Mouse (Mus musculus): ENCODE data around the gene Lman1l. TPM values are rescaled to one million over a fixed set of nuclear protein-coding genes. Genes with fewer than 3 reads are reported as not detected.

Gene Lman1l
- not detected for total RNA-seq (2021)
- long read RNA-seq, experiment 1: 0 reads
- long read RNA-seq, experiment 2: 0 reads

DNA sequence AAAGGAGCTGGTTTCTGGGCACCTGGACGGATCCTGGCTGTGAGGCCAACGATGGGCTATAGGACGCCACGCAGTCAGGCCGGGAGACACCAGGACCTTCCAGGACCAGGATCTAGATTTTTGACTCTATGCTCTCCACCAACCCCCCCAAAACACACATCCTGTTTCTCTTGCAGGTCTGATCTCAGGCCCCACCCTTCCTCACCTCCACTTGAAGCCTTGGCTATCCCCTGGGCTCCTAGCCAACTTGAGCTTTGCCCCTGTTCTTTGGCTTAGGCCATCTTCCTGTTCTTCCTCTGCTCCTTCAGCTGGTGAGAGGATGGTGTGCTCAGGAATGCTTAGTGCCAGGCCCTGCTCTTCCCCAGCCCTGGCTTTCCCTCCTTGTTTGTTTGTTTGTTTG lies at the start of gene Lman1l:
Lman1l (minus strand) TSS at position 101 of the 400 bp plus-strand sequence.
- DNase-seq (ENCODE audit: low spot score): no peak

DNA sequence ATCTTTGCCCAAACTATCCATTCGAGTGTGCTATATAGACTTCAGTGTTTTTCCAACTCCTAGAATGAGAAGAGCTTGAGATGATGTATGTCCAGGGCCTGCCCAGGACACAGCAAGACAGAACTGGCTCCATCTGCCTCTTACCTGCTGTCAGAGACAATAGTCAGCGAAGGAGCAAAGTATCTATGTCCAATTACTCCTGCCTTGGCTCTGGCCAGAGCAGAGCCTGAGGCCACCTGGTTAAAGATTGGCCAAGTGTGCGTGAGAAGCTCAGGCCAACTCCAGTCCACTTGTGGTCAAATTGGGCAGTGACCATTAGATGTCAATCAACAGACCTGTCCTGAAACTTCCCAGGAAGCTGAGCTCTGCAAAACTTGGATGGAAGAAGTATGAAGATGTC lies 49.0 kb upstream of the Lman1l start:
- no peak for DNase-seq (ENCODE audit: low spot score)

DNA sequence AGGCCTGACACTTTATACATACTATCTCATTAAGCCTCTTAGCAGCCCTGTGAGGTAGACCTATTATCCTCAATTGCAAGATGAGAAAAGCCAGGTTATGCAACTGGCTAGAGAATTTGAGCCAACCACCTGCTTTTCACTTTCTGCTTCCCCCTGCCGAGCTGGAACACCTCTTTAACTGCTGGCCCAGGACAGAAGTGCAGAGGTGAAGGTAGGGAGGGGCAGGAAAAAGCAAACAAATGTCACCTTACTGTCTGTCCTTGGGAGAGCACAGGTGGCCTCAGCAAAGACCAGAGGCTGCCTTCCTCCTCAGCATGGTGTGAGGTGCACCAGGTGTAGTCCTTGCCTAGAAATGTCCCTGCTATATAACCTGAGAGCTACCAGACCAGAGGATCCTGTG lies 47.7 kb upstream of the Lman1l start:
- DNase-seq (ENCODE audit: low spot score): no peak

DNA sequence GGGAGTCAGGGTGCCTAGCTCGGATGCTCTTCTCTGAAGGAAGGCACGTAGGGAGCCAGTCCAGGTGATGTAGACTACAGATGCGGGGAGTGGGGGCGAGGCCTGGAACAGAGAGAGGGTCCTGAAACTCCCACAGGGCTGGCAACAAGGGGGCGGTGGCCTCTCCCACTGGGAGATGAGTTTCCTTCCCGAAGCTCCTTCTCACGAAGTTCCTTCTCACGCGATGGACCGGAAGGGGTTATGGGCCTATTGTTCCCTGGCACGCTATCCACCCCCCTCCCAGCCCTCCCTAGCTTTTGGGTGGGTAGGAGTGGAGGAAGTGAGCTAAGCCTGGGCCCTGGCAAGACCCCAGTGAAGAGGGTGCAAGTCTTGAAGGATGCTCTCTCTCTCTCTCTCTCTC lies 47.2 kb upstream of the Lman1l start:
- DNase-seq (ENCODE audit: low spot score): no peak

DNA sequence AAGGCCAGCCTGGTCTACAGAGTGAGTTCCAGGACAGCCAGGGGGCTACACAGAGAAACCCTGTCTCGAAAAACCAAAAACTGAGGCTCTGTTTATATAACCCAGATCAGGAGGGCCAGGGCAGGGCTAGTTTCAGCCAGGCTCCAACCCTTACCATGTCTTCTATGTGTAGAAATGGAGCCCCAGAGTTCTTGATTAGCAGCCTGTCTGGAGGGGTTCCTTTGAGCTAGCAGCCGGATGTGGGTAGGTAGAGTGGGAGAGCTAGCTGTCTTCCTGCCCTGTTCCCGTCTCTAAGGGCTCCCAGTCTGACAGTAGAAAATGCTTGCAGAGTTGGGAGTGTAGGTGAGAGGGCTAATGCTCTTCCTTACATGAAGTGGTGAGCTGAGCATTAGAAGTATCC lies 46.6 kb upstream of the Lman1l start:
- DNase-seq (ENCODE audit: low spot score): no peak

DNA sequence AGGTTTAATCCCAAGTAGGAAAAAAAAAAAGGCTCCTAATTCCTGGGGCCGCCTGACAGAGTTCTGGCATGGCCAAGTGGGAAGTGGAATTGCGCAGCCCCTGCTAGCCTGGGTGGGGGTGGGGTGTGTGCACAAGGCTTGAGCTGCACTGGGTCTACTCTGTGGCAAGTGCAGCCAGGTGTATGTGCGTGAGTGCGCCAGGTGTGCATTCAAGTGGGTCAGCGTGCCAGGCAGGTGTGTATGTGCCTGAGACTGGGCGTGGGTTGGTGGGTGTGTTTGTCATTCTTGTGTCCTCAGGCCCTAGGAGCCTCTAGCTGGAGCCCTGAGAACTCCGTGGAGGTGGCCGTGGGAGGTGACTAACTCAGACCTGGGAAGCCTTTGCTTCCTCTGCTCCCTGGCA lies 46.0 kb upstream of the Lman1l start:
- DNase-seq (ENCODE audit: low spot score): no peak

DNA sequence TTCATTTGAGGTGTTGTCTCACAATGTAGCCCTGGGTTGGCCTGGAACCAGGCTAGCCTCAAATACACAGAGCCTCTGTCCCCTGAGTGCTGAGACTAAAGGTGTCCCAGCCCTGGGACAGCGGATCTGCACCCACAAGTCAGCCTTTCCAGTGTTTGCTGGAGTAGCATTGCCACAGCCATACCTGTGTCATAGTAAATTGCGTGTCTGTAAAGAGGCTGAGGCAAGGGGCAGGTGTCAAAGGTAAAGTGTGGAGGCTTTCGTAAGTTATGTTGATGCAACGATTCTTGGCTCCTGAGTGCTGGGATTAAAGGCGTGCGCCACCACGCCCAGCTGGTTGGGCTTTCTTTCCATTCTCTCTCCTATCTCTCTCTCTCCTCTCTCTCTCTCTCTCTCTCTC lies 44.0 kb upstream of the Lman1l start:
- DNase-seq (ENCODE audit: low spot score): no peak

DNA sequence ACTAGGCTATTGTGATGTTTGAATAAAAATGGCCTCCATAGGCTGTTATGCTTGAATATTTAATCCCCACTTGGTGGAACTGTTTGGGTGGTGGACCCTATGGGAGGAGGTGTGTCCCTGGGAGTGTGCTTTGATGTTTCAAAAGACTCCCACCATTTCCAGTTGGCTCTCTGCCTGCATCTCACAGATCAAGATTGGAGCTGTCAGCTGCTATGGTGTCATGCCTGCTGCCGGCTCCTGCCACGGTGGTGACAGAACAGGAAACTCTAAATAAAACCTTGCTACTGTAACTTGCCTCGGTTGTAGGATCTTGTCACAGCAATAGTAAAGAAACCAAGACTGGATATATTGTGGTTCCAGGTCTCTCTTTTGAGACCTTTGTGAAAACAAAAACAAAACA lies 41.0 kb upstream of the Lman1l start:
- no peak for DNase-seq (ENCODE audit: low spot score)

DNA sequence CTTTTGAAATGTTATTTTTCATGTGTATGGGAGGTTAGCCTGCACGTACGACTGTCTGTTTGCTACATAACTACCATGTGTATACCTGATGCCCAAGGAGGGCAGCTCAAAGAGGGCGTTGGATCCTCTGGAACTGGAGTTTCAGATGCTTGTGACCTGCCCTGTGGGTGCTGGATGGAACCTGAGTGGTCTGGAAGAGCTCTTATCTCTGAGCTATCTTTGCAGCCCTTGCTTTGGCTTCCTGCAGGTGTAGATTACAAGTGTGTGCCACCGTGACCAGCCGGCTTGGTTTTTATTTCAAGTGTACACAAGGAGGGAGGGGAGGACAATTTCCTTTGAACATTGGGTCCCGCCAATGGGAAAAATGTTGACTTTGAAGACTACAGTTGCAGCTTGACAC lies 39.9 kb upstream of the Lman1l start:
- DNase-seq (ENCODE audit: low spot score): no peak

DNA sequence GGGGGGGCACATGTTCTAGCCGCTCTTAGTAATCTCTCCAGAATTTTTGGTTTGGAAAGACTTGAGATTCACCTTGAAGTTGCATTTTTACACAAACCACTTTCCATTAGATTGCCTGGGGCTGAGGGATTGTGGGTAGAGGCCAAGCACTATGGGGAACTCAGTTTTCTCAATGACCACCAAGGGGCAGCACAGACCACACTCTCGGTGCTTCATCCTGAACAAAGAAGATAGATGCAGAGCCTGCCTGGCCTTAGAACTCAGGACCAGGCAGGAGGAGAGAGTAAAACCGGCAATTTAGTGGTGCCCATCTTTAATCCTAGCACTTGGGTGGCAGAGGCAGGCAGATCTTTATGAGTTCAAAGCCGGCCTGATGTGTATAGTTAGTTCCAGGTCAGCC lies 39.2 kb upstream of the Lman1l start:
- peak; percentile 85 for DNase-seq (ENCODE audit: low spot score)

DNA sequence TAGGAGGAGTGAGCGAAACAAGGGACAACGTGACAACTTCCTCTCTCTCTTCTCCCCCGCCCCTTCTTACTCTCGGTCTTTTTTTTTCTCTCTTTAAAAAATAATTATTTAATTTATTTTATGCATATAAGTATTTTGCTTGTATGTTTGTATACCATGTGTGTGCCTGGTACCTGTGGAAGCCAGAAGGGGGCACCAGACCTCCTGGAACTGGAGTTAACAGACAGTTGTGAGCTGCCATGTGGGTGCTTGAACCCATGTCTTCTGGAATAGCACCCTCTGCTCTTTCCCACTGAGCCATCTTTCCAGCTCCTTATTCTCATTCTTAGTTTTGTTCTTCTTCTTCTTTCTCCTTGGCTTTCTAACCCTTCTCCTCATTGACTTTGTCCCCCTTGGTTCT lies 38.4 kb upstream of the Lman1l start:
- no peak for DNase-seq (ENCODE audit: low spot score)

DNA sequence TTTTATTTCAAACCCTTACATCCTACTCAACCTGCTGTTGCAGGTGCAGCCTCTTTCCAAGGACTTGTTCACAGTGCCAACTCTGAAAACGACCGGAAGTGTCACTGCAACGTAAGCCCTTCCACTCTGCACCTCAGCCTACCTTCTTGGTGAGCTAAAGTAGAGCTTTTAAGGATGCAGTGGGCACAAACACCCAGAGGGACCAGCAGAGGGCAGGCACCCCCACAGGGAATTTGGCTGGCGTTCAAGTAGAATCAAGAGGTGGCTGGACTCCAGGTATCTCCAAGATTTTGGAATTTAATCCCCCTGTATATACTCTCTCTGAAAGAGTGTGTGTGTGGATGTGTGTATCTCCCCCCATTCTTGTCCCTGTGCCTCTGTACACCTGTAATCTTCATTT lies 37.3 kb upstream of the Lman1l start:
- no peak for DNase-seq (ENCODE audit: low spot score)

DNA sequence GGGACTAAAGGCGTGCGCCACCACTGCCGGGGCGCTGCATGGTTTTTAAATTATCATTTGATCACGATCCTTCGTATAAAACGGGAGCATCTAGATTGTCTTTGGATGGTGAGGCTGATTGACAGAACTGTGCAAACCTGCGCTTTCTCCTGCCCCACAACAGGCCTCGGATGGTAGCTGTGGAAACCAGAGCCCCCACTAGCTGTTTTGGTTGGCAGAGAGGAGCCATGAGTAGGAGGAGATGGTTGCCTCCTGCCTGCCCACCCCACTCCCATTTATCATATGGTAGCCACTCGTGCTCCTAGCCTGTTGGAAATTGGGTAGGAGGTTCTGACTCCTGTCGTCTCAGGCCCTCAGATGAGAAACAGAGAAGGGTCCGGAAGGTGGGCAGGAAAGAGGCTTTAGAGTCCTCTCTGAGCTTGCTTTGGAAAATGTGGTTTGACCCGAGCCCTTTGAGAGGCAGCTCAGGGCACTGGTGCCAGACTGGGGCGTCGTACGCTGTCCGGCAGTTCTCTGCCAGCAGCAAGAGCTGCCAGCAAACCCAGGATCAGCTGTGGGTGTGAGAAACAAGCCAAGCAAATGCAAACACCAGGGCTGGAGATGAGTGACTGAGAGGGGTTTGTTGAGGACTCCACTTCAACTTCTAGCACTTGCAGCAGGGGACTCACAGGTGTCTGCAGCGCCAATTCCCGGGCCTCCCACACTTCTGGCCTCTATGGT lies 36.2 kb upstream of the Lman1l start:
- DNase-seq (ENCODE audit: low spot score): no peak

DNA sequence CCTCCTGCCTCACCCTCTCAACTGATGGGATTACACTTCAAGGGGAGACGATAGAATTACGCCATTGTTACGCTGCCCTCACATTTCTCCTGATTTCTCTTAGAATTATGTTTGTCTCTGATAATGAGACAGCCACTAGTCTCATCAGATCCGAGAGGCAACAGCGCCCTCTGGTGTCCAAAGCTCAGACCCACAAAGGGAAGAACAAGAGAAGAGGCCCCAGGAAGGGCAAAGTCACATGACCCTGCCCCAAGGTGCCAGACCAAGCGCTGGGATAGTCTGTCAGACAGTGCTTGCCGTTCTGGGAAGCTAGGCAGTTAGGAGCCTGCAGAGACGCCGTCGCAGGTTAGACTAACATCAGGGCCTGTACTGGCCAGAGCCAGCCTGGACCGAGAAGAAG lies 35.2 kb upstream of the Lman1l start:
- peak; percentile 95 for DNase-seq (ENCODE audit: low spot score)

DNA sequence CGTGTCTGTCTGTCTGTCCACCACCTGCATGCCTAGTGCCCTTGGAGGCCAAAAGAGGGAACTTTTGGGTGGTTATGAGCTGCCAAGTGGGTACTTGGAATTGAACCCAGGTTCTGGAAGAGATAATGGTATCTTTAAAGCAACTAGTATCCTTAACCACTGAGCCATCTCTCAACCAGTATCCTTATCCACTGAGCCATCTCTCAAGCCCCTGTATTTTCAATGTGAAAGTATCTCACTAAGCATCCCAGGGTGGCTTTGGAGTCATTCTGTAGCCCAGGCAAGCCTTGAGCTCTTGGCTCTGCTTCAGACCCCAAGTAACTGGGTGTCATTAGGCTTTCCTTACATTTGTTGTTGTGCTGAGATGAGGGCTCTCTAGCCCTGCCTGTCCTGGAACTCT lies 34.4 kb upstream of the Lman1l start:
- no peak for DNase-seq (ENCODE audit: low spot score)

DNA sequence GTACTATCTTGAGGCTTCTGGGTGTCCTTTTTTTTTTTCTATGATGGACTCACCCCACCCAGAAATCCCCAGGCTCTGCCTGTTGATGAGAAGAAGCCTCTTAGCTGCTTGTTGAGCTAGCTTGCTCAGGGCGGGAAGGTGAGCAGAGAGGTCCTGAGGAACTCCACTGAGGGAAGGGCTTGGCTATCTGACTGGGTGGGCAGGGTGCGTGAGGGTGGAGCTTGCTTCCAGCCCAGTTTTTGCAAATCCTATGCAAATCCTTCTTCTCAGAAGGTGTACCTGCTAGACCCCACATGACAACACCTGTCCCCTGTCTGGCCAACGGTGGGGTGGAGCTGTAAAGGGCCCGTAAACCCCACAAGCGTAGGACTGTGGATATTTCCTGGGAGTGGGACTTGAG lies 32.7 kb upstream of the Lman1l start, which contains the start of gene Csk:
Csk (minus strand) TSS at position 349 of the 400 bp plus-strand sequence.
- no peak for DNase-seq (ENCODE audit: low spot score)

DNA sequence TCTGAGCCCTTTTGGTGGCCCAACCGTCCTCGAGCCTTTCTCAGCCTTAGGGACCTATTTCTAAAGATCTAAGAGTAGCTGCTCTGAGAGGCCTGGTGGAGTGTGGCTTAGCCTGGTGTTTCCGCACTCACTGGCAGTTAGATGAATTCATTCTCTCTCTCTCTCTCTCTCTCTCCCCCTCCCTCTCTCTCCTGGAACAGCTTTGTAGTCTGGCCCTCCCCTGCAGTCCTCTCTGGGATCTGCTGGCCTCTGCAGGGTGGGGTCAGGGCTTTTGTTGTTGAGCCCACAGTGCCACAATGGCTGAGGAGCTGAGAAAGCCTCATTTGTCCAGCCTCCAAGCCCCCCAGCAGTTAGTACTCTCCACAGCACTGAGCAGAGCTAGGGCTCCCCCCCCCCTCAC lies 32.3 kb upstream of the Lman1l start:
- no peak for DNase-seq (ENCODE audit: low spot score)

DNA sequence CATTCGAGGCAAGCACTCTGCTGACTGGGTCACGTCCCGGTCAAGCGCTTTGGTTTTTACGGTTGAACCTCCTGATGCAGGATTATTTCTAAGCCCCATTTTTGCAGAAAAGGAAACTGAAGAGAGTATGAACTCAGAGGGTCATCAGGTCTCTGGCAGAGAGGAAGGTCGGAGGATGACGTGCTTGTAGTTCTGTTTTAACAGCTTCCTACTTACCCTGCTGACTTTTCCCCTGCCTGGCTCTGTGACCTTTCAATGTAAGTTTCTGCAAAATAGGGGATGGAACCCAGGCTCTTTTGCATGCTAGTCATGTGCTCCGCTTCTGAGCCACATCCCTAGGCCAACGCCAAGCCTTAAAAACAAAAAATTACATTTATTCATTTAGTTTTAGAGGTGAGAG lies 31.8 kb upstream of the Lman1l start:
- no peak for DNase-seq (ENCODE audit: low spot score)

DNA sequence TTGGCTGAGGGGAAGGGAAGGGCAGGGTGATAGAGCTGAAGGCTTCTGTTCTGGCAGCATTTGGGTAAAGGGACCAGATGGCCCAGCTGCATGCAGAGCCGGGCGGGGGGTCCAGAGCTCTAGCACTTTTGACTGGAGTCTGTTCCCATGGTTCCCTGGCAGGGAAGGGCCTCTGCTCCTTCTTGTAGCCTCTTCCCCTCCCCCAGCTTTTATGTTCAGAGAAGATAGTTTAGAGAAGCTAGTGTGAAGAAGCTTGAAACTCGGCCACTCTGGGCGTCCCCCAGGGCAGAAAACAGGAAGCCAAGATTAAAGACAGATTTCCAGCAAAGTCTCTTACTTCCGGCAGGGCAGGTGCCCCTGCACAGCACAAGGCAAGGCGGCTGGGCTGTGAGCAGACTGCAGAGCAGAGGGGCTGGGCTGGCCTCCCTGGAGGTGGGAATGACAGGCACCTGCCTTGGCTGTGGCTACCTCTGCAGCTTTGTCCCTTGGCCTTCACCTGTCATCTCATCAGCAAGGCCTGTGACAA lies 30.3 kb upstream of the Lman1l start:
- no peak for DNase-seq (ENCODE audit: low spot score)

DNA sequence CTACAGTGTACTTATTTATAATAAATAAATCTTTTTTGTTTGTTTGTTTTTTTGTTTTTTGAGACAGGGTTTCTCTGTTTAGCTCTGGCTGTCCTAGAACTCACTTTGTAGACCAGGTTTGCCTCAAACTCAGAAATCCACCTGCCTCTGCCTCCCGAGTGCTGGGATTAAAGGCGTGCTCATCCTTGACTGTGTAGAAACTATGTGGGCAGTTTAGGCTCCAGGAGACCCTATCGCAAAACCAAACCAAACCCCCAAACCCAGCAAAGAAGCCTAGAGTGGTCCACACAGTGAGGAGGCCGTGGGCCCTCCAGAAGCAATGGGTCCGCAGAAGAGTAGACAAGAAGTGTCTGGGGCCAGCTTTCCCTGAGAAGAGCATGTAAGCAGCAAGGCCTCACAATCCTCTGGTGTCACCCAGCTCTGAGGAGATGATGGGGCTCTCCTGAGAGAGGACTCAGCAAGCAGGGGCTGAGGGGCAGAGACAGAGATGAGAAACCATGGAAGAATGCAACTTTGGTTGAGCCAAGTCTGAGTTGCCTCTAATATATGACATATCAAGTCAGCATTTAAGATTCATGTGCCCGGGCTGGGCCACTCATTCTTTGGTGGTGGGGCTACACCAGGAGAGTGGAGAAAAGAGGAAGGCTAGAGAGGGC lies 29.7 kb upstream of the Lman1l start:
- no peak for DNase-seq (ENCODE audit: low spot score)

DNA sequence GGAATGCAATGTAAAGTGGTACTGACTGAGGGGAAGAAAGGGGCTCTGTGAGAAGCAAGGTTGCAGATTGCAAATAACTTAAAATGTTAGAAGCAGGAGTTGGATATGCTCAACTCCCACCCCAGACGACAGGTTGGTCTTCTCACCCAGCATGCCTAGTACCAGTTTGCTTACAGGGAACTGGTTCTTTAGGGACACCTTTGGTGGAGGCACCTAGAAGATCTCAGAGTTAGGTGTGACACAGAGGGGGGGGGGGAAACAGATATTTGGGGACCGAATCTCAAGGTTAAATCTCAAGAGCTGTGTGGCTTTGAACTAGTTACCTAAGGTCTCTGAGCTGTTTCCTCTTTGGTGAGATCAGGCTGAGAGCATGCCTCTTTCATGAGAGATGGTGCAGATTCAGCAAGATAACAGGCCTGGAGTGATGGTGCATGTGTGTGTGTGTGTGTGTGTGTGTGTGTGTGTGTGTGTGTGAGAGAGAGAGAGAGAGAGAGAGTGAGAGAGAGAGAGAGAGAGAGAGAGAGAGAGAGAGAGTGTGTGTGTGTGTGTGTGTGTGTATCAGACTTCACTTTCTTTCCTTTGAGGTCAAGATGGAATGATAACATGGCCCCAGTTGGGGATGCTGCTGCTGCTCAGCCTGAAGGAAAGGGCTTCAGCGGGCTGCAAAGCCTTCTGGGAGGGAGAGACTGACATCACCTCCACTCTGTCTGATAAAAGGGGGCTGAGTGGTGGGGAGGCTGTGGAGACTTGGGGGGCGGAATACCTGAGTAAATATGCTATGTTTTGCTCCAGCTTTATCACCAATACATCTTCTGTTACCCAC lies 26.9 kb upstream of the Lman1l start:
- DNase-seq (ENCODE audit: low spot score): no peak

DNA sequence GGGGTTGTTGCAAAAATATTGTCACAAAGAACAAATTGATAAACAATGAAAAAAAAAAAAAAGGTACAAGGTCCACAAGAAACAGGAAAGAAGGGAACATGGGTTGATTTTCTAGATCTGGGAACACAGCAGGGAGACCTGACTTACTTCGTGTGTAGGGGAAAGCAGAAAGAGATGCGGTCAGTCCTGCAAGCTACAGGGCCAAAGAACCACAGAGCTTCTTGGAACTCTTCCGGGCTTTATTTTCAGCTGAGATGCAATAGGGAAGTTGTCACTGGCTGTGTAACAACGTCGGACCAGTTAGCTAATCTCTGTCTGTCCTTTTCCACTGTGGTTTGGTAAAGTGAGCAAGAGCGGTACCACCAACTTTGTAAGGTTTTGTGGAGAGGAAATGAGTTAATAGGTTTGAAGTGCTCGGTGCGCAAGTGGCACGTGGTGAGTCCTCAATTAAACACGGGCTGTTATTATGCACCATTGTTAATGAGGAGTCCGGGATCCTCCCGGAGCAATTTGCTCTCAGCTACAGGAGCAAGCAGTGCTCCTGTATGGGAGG lies 26.1 kb upstream of the Lman1l start:
- DNase-seq (ENCODE audit: low spot score): no peak

Data from gastrocnemius, adult 18-20 months (tissue).